Mouse (Mus musculus): ENCODE results near the gene Cnn3.

DNA sequence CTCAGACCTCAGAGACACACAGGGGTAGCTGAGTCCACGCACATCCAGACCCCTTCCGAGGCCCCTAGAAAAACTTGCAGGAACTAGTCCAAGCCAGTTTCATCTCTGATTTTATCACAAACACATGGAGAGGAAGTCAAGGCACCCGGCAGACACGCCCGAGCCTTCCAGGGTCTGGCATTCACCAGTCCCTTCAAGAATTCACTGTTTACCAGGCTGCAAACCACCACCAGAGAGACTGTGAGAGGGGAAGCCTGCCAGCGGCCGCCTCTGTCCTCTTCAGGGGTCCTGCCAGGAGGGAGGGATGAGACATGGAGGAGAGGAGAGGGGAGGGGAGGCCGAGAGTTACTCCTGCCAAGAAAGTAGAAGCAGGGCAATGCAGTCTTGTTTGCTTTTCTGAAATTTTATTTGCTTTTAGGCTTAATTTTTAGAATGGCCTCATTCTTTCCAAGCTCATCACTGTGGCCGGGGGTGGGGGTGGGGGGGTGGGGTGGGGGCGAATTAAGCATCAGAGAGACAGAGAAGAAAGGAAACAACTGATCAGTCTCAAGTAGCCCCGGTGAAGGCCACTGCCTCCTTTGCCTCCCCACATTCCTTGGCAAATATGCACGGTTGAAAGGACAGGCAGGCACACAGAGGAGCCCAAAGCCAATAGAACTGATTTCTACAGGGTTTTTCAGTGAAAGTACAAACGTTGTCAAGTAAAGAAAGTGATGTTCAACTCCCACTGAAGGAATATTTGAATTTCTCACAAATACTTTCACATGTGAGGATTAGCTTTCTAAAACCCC, 43.1 kb downstream of the Cnn3 start:
- no peak for TF ChIP-seq CTCF (IDR thresholded peaks at IDR 0.05; ENCODE audit: extremely low read depth, insufficient read length, insufficient replicate concordance, low read depth, low read length)
- no peak for TF ChIP-seq POLR2A (IDR thresholded peaks at IDR 0.05; ENCODE audit: low read depth, low read length)
